Mouse (Mus musculus): ENCODE results near the gene Cpt2.

- TF ChIP-seq CTCF (IDR thresholded peaks at IDR 0.05; ENCODE audit: borderline replicate concordance, extremely low read depth, insufficient read depth, insufficient read length) (no peak), POLR2A (IDR thresholded peaks at IDR 0.05; ENCODE audit: borderline replicate concordance, extremely low read depth, insufficient read depth, insufficient read length, poor library complexity, severe bottlenecking) (no peak)
Measured at GRCm38 (mm10) chr4:107921952-107922351, 1.5 kb downstream of the Cpt2 start.

Data from brain, embryonic 14.5 days (tissue).